Mouse (Mus musculus): ENCODE results near the gene Sars. TPM values are rescaled to one million over a fixed set of nuclear protein-coding genes. Genes with fewer than 3 reads are reported as not detected.

Gene Sars
- polyA plus RNA-seq, 1 experiment, result 28.1 TPM

GRCm38 (mm10) chr3:108389111-108389545 is 55.9 kb downstream of the Sars start:
- Histone ChIP-seq H3K4me3 (ENCODE audit: low read depth, low read length) (no peak overlapping the region), H3K27me3 (ENCODE audit: control insufficient read depth, insufficient read depth, low read length) (no peaks in the 10 kb centered on the region), H3K27ac (ENCODE audit: insufficient read depth, low read depth, low read length) (no peak overlapping the region), H3K36me3 (ENCODE audit: control insufficient read depth, insufficient read depth, low read length) (no peaks in the 10 kb centered on the region), H3K4me1 (ENCODE audit: control insufficient read depth, insufficient read depth, insufficient read length, low read length) (peaks cover 5% of the 10 kb centered on the region)
- under 1% methylated on average over 5 of the region's 5 CpGs for WGBS
- TF ChIP-seq POLR2A (IDR thresholded peaks at IDR 0.05; ENCODE audit: low read depth, low read length) (no peak), CTCF (IDR thresholded peaks at IDR 0.05; ENCODE audit: extremely low read depth, insufficient read length, insufficient replicate concordance, low read depth, low read length) (peak; percentile 99)

- no peak overlapping the region for H3K4me3 ChIP-seq (ENCODE audit: low read depth, low read length)
- peaks cover 17% of the 10 kb centered on the region for H3K4me1 ChIP-seq (ENCODE audit: control insufficient read depth, insufficient read depth, insufficient read length, low read length)
- TF ChIP-seq CTCF (IDR thresholded peaks at IDR 0.05; ENCODE audit: extremely low read depth, insufficient read length, insufficient replicate concordance, low read depth, low read length), result no peak
- no peak for TF ChIP-seq POLR2A (IDR thresholded peaks at IDR 0.05; ENCODE audit: low read depth, low read length)
- H3K27ac ChIP-seq (ENCODE audit: insufficient read depth, low read depth, low read length), result no peak overlapping the region
- H3K27me3 ChIP-seq (ENCODE audit: control insufficient read depth, insufficient read depth, low read length), result no peaks in the 10 kb centered on the region
- WGBS, result 46% methylated on average over 10 of the region's 10 CpGs
- H3K36me3 ChIP-seq (ENCODE audit: control insufficient read depth, insufficient read depth, low read length), result no peaks in the 10 kb centered on the region
Measured at GRCm38 (mm10) chr3:108386186-108386585, 58.8 kb downstream of the Sars start.

- Histone ChIP-seq H3K4me3 (ENCODE audit: low read depth, low read length) (no peak overlapping the region), H3K27ac (ENCODE audit: insufficient read depth, low read depth, low read length) (no peak overlapping the region), H3K4me1 (ENCODE audit: control insufficient read depth, insufficient read depth, insufficient read length, low read length) (peaks cover 17% of the 10 kb centered on the region), H3K36me3 (ENCODE audit: control insufficient read depth, insufficient read depth, low read length) (no peaks in the 10 kb centered on the region), H3K27me3 (ENCODE audit: control insufficient read depth, insufficient read depth, low read length) (no peaks in the 10 kb centered on the region)
- 18% methylated on average over 2 of the region's 2 CpGs for WGBS
- TF ChIP-seq CTCF (IDR thresholded peaks at IDR 0.05; ENCODE audit: extremely low read depth, insufficient read length, insufficient replicate concordance, low read depth, low read length), result no peak
- no peak for TF ChIP-seq POLR2A (IDR thresholded peaks at IDR 0.05; ENCODE audit: low read depth, low read length)
Measured at GRCm38 (mm10) chr3:108384425-108384824, 60.6 kb downstream of the Sars start.

- TF ChIP-seq CTCF (IDR thresholded peaks at IDR 0.05; ENCODE audit: extremely low read depth, insufficient read length, insufficient replicate concordance, low read depth, low read length) (no peak), POLR2A (IDR thresholded peaks at IDR 0.05; ENCODE audit: low read depth, low read length) (peak; percentile 42; the same call in 1 of the 2 replicates)
- 2% methylated on average over 43 of the region's 44 CpGs for WGBS
- no peaks in the 10 kb centered on the region for H3K36me3 ChIP-seq (ENCODE audit: control insufficient read depth, insufficient read depth, low read length)
- no peaks in the 10 kb centered on the region for H3K27me3 ChIP-seq (ENCODE audit: control insufficient read depth, insufficient read depth, low read length)
- no peak within 1 kb of the TSS for H3K27ac ChIP-seq (ENCODE audit: insufficient read depth, low read depth, low read length)
- H3K4me3 ChIP-seq (ENCODE audit: low read depth, low read length), result peak within 1 kb of the TSS; percentile 84
- H3K4me1 ChIP-seq (ENCODE audit: control insufficient read depth, insufficient read depth, insufficient read length, low read length), result peaks cover 17% of the 10 kb centered on the region
Measured at GRCm38 (mm10) chr3:108383485-108384354, 61.3 kb downstream of the Sars start, which contains the start of gene Psrc1. Gene Psrc1 (plus strand): TSS chr3:108383839.

GRCm38 (mm10) chr3:108381945-108382875 is 62.8 kb downstream of the Sars start:
- no peak for TF ChIP-seq CTCF (IDR thresholded peaks at IDR 0.05; ENCODE audit: extremely low read depth, insufficient read length, insufficient replicate concordance, low read depth, low read length)
- TF ChIP-seq POLR2A (IDR thresholded peaks at IDR 0.05; ENCODE audit: low read depth, low read length), result no peak
- H3K27ac ChIP-seq (ENCODE audit: insufficient read depth, low read depth, low read length), result no peak overlapping the region; the same call in 1 of the 2 replicates
- H3K4me3 ChIP-seq (ENCODE audit: low read depth, low read length), result no peak overlapping the region

GRCm38 (mm10) chr3:108380695-108381094 is 64.3 kb downstream of the Sars start:
- no peak overlapping the region for H3K4me3 ChIP-seq (ENCODE audit: low read depth, low read length)

More at GRCm38 (mm10) chr3:108381945-108382875, 62.8 kb downstream of the Sars start:
- Histone ChIP-seq H3K4me1 (ENCODE audit: control insufficient read depth, insufficient read depth, insufficient read length, low read length) (peaks cover 17% of the 10 kb centered on the region), H3K36me3 (ENCODE audit: control insufficient read depth, insufficient read depth, low read length) (no peaks in the 10 kb centered on the region), H3K27me3 (ENCODE audit: control insufficient read depth, insufficient read depth, low read length) (no peaks in the 10 kb centered on the region)
- WGBS, result 52% methylated on average over 14 of the region's 14 CpGs

More at GRCm38 (mm10) chr3:108380695-108381094, 64.3 kb downstream of the Sars start:
- peak; percentile 45; the same call in 1 of the 2 replicates for TF ChIP-seq CTCF (IDR thresholded peaks at IDR 0.05; ENCODE audit: extremely low read depth, insufficient read length, insufficient replicate concordance, low read depth, low read length)
- no peak for TF ChIP-seq POLR2A (IDR thresholded peaks at IDR 0.05; ENCODE audit: low read depth, low read length)
- Histone ChIP-seq H3K4me1 (ENCODE audit: control insufficient read depth, insufficient read depth, insufficient read length, low read length) (peaks cover 12% of the 10 kb centered on the region), H3K36me3 (ENCODE audit: control insufficient read depth, insufficient read depth, low read length) (no peaks in the 10 kb centered on the region), H3K27ac (ENCODE audit: insufficient read depth, low read depth, low read length) (no peak overlapping the region), H3K27me3 (ENCODE audit: control insufficient read depth, insufficient read depth, low read length) (no peaks in the 10 kb centered on the region)
- 89% methylated on average over 6 of the region's 6 CpGs for WGBS
